Mouse (Mus musculus): Measurements from ENCODE around the gene Lin7a.
"Not testable (repeated sequence)": the region's sequence is repeated elsewhere in the genome, so short reads cannot be mapped to it uniquely, and the experiment has no call there.

Gene Lin7a

GRCm38 (mm10) chr10:107237076-107237475 is 34.4 kb upstream of the Lin7a start:
- no peak for DNase-seq (ENCODE audit: low spot score in 2 of 2)

- DNase-seq (ENCODE audit: low spot score in 2 of 2) = no peak
Measured at GRCm38 (mm10) chr10:107237736-107238135, 33.8 kb upstream of the Lin7a start.

- DNase-seq (ENCODE audit: low spot score in 2 of 2) = no peak
Measured at GRCm38 (mm10) chr10:107238151-107238860, 33.2 kb upstream of the Lin7a start.

GRCm38 (mm10) chr10:107238861-107239435 is 32.5 kb upstream of the Lin7a start:
- no peak for DNase-seq (ENCODE audit: low spot score in 2 of 2)

- no peak for DNase-seq (ENCODE audit: low spot score in 2 of 2)
Measured at GRCm38 (mm10) chr10:107239651-107240330, 31.7 kb upstream of the Lin7a start.

GRCm38 (mm10) chr10:107240446-107240845 is 31.0 kb upstream of the Lin7a start:
- DNase-seq (ENCODE audit: low spot score in 2 of 2) = no peak

GRCm38 (mm10) chr10:107240986-107241385 is 30.5 kb upstream of the Lin7a start:
- no peak for DNase-seq (ENCODE audit: low spot score in 2 of 2)

- DNase-seq (ENCODE audit: low spot score in 2 of 2) = no peak
Measured at GRCm38 (mm10) chr10:107241406-107241805, 30.1 kb upstream of the Lin7a start.

GRCm38 (mm10) chr10:107241999-107242398 is 29.5 kb upstream of the Lin7a start:
- not testable (repeated sequence) for DNase-seq (ENCODE audit: low spot score in 2 of 2)

- DNase-seq (ENCODE audit: low spot score in 2 of 2) = no peak
Measured at GRCm38 (mm10) chr10:107242696-107243400, 28.6 kb upstream of the Lin7a start.

- no peak for DNase-seq (ENCODE audit: low spot score in 2 of 2)
Measured at GRCm38 (mm10) chr10:107244211-107244610, 27.3 kb upstream of the Lin7a start.

- no peak for DNase-seq (ENCODE audit: low spot score in 2 of 2)
Measured at GRCm38 (mm10) chr10:107244691-107245530, 26.6 kb upstream of the Lin7a start.

GRCm38 (mm10) chr10:107245531-107245840 is 26.0 kb upstream of the Lin7a start:
- DNase-seq (ENCODE audit: low spot score in 2 of 2) = no peak

GRCm38 (mm10) chr10:107245961-107246460 is 25.5 kb upstream of the Lin7a start:
- DNase-seq (ENCODE audit: low spot score in 2 of 2) = no peak

GRCm38 (mm10) chr10:107247001-107247670 is 24.4 kb upstream of the Lin7a start:
- no peak for DNase-seq (ENCODE audit: low spot score in 2 of 2)

GRCm38 (mm10) chr10:107248481-107248880 is 23.0 kb upstream of the Lin7a start:
- no peak for DNase-seq (ENCODE audit: low spot score in 2 of 2)

- DNase-seq (ENCODE audit: low spot score in 2 of 2) = no peak
Measured at GRCm38 (mm10) chr10:107249056-107249455, 22.4 kb upstream of the Lin7a start.

- DNase-seq (ENCODE audit: low spot score in 2 of 2) = no peak
Measured at GRCm38 (mm10) chr10:107249606-107250186, 21.8 kb upstream of the Lin7a start.

GRCm38 (mm10) chr10:107250346-107251210 is 20.9 kb upstream of the Lin7a start:
- no peak for DNase-seq (ENCODE audit: low spot score in 2 of 2)

Measured in urinary bladder, adult 18-20 months (tissue).